Mouse (Mus musculus) lung, adult 2 months (tissue): ENCODE data around the gene Prph.

Source experiments
- CTCF ChIP-seq: fragments of 200-500 bp; IDR thresholded peaks from 2 replicates; pipeline ENCODE4 v1.5.1; 2011; ENCODE audit warnings: mild to moderate bottlenecking, low read length, control low read depth; ENCODE audit not compliant: insufficient read depth
- POLR2A ChIP-seq: fragments of 200-500 bp; IDR thresholded peaks from 2 replicates; pipeline ENCODE4 v1.6.1; 2011; ENCODE audit warnings: low read depth, mild to moderate bottlenecking, control low read depth, low read length, borderline replicate concordance; ENCODE audit errors: extremely low read depth

DNA sequence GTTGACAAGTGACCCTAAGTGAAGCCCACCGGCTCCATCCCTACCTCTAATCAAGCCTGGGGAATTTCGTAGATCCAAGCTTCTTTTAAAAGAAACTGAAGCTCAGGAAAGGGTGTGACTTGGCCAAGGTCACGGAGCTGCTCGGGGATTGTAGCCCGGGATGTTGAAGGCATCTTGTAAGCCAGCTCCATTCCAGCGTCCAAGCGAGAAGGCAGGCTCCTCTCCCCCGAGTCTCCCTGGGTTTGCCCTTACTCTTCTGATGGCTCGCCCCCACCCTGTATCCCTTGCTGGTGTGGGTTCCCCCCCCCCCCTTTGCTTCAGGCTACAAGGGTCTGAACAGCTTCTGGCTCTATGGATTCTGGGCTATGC lies 43.5 kb downstream of the Prph start:
- TF ChIP-seq CTCF (no peak), POLR2A (no peak)
